Mouse (Mus musculus) CD4-positive, CD25-positive, alpha-beta regulatory T cell, adult 2 months (primary cell): ENCODE data around the gene Resf1.
"Not testable (repeated sequence)": the region's sequence is repeated elsewhere in the genome, so short reads cannot be mapped to it uniquely, and the experiment has no call there.

ENCODE experiments used
- DNase-seq: peaks from one replicate; pipeline ENCODE4 v3.0.0-alpha.2; 2012; ENCODE audit warnings: low read depth, low spot score

The Resf1 gene

DNA sequence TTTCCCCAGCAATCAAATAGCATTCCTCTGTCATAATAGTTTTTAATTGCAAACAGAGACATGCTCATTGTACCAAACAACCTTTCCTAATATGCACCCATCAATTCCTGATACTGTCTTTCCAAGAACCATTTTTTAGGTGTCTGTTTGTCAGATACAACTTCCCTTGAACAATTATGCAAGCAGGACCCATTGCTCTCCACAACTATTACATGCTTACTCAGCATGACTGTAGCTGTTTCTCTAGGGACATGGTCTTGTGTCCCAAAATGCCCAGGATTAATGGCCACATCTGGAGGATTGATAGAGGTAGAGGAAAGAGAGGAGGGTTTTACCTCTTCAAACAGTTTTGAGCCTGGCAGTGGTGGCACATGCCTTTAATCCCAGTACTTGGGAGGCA, 35.2 kb downstream of the Resf1 start:
- DNase-seq: no peak

DNA sequence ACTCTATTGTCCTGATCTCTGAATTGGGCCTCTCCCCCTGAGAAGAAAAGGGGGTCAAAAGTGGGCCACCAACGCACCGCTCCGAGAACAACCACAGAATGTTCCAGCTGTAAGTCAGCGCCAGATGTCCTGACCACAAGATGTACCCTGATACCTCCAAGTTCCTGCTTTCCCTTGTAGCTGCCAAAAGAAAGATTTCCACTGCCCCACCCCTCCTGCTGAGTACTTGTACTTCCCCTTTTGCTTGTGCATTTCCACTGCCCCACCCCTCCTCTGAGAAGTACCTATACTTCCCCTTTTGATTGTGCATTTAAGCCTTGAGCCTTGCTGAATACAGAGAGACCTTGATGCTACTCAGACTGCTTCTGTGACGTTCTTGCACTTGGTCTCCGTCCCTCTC, 39.0 kb downstream of the Resf1 start:
- not testable (repeated sequence) for DNase-seq

DNA sequence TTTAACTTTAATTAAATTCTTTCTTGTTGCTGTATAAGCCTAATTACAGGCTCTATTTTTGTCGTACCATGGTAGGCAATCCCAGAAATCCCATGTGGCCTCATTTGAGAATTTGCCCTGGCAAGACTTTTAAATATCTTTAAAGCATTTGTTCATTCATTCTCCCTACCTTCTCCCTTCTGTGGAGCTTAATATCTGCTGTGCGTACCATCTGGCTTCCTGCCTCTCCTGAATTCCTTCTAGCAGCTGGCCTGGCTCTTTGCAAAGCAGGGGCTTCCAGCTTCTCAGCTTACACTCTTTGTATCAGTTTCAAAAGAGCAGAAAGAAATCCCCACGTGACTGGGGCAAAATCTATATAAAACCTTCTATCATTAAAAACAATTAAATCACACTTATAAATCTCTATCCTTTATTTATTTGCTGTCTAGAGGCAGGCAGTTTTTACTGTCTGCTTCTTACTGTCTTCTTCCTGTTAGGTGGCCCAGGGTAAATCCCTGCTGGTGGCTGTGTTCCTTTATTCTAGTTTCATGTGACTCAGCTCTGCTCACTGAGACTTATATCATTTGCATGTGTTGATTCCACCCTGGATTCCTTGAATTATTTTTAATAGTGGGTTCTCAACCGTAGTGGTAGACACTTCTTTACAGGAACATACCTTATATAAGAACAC, 45.7 kb downstream of the Resf1 start:
- peak; percentile 48 for DNase-seq

DNA sequence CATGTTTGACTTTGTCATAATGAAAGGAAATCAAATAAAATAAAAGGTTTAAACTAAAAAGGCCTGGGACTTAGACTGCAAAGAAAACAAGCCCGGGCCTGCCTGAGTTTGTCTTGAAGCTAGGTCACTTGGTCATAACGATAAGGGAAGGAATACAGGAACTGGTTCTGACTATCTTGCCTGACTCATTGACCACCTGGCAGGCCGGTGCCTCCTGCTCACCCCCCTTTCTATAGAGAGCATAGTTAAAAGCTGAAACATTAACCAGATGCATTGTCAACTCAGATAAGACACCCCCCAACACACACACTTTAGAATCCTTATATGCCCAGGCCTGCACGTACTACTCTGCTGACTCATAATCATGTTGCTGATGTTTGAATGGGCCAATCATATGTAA, 46.6 kb downstream of the Resf1 start:
- not testable (repeated sequence) for DNase-seq

DNA sequence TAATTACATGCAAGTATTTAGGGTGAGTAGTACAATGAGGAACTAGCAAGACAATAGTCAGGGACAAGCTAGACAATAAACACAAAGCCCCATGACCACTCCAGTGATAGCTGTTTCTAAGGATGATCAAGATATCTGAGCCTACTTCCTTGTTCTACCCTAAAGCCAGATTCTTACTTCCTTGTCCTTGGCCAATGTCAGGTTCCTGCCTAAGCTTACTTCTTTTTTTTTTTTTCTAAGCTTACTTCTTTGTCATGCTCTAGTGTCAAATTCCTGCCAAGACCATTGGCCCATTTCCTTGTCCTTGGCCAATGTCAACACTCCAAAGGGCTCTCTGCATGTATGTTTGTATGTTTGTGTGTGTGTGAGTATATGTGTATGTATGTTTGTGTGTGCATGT, 47.9 kb downstream of the Resf1 start:
- no peak for DNase-seq

DNA sequence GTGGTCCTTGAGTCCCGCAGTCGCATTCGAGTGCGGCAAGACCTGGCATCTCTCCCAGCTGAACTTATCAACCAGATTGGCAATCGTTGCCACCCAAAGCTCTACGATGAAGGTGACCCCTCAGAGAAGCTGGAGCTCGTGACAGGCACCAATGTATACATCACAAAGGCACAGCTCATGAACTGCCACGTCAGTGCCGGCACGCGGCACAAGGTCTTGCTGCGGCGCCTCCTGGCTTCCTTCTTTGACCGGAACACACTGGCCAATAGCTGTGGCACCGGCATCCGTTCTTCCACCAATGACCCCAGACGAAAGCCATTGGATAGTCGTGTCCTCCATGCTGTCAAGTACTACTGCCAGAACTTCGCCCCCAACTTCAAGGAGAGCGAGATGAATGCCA, 53.3 kb downstream of the Resf1 start:
- DNase-seq: not testable (repeated sequence)

DNA sequence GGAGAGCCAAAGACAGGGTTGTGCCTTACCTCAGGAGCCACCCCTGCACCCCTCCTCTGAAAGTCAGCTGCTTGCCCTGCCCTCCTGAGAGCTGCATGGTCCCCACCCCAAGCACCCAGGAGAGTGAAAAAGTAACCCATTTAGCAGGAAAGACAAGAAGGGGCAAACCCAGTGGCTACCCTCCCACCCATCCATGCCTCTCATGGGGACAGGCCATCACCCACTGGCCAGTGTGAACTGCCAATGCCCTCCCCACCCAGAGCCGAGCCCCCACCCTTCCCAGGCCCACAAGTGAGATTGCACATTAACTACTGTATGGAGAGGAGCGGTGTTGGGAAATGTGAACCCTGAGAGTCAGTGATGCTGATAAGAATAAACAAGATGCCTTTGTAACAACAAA, 56.8 kb downstream of the Resf1 start:
- DNase-seq: peak; percentile 23

DNA sequence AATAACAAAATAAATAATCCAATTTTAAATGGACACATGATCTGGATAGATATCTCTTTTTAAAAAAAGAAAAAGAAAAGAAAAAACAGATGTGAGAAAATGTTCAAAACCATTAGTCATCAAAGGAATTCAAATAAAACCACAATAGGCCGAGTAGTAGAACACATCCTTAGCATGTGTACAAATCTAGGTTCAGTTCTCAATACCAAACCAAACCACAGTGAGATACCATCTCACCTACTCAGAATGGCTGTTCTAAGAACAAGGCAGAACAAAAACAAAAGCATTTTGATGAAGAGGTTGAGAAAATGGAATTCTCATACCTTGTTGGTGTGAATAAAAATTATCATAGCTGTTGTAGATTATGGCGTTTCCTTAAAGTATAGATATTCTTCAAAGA, 57.2 kb downstream of the Resf1 start:
- peak; percentile 75 for DNase-seq

DNA sequence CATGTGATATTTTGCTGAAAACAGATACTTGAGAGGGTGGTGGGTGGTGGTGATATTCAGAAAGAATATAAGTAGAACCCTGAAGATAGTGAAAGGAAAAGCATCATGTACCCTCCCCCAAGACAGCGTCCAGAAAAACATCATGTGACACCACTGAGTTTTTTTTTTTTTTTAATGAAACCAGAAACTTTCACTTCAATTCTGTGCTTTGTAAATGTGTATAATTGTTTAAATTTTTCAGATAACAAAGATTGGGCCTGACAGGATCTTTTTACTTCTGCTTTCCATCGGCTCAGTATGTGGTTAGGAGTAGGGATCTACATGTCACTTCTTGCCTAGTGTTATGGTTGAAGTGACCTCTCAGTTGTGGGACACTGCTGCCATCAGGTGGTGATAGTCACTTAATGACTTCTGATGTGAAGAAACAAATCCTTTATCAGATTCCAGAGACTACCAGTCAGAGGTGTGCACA, 65.8 kb downstream of the Resf1 start:
- DNase-seq: peak; percentile 92

DNA sequence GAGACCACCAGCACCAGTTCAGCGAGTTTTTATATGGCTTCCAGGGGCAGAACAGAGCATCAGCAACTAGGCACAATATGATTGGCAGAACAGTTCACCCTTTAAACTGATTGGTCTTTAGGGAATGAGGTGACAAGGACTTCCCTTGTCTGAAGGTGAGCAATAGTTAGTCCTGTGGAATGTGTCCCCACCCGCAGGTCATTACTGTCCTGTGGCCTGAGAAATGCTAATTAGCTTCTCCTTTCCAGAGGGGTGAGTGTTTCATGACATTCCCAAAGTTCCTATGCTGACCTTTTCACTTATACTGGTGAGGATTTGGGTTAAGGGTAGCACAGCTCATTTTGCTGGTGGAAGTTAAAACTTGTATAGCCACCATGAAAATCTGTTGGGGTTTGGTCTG, 74.3 kb downstream of the Resf1 start:
- DNase-seq: no peak
